Mouse (Mus musculus) layer of hippocampus, postnatal 36 days (tissue): Measurements from ENCODE around the gene Crhr1. TPM values are rescaled to one million over a fixed set of nuclear protein-coding genes. Genes with fewer than 3 reads are reported as not detected.

Source experiments
- DNase-seq, 2 experiments: peaks; one replicate each; pipeline ENCODE4 v3.0.0; 2022
- total RNA-seq, 2 experiments: library from RNA; stranded (reverse); gene quantifications; 2 replicates each; pipeline ENCODE4 v1.2.3; 2021

Gene Crhr1
- total RNA-seq, 2 experiments from 2014 or later, result 7.1 to 8.8 TPM

DNA sequence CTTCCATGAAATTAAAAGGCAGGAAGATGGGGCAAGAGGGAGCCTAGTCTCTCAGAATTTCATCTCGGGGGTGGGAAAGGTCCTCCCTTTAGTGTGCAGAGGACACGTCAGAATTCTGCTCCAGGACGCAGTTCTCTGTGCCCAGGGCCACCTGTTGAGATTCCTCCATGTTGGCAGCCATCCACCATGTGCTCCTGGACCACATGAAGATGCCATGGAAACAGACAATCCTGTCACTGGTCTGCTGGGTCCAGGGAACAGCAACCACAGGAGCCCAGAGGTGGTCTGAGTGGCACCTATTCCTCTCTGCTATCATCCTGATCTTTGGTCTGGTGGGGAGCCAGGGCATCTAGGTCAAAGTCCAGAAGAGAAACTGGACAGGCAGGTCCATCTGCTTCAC is 6.3 kb downstream of the Crhr1 start:
- DNase-seq, result no peak

DNA sequence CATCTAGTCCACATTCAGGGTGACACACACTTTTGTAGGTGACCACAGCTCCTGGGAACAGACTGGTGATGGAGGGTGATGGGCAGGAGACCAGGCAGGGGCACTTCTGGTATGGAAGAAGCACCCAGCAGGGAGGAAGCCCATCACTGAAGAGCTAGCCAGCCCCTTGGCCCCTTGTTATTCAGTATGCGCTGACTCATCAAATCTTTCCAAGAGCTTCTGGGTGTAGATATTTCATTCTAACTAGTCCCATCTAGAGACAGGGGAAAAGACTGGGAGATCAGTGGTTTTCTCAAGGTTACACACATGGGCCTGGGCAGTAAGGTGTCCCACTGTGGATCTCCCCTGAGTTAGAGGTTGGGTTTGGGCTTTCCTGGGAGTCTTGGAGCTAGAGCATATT is 12.3 kb downstream of the Crhr1 start:
- no peak for DNase-seq

DNA sequence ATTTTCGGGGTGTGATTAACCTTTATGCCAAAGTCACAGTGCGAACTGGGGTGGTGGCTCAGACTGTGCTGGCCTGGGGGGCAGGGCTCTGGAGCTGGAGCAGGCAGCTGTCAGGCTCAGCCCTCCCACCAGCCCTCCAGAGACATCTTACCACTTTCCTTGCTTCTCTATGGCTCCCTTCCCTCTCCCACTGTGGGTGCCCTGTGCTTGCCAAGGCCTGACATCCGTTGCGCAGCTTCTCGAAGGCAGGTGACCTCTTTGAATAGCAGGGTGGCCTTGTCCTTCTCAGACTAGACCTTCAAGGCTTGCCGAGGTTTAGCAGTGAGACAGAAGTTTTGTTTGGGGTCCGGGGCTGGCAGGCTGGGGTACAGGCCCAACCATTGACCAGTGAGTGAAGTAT is 16.1 kb downstream of the Crhr1 start:
- DNase-seq, result no peak

DNA sequence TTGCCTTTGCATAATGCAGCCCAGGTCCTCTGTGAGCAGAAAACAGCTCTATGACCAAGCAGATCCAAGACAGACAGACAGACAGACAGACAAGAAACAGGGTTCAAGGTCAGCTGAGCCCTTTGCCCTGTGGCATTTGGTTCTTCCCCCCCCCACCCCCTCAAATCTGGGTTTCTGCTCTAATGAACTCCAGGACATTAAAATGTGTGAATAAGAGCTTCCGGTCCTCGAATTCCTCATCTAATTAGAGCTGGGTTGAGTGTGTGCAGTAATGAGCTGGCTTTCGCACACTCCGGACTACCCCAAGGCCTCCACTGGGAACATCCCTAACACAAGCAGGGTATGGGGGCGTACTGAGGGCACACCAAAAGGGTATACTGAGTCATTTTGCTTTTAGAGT is 18.3 kb downstream of the Crhr1 start:
- no peak for DNase-seq

DNA sequence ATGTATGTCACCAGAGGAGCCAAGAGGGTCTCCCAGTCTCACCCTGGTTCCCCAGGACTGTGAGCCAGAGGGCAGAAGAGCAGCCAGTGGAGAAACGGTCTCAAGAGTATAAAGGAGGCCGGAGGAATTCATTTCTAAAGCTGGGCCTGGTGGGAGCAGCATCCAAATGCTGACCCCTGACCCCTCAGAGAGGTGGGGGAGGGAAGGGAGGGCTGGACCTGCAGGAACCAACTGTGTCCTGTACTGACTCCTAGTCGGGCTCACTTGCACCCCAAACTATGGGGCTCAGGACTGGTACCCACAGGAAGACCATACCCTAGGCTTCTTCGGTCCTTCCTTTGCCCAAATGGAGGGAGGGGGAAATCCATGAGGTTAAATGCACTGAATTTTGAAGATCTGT is 21.7 kb downstream of the Crhr1 start:
- no peak for DNase-seq

DNA sequence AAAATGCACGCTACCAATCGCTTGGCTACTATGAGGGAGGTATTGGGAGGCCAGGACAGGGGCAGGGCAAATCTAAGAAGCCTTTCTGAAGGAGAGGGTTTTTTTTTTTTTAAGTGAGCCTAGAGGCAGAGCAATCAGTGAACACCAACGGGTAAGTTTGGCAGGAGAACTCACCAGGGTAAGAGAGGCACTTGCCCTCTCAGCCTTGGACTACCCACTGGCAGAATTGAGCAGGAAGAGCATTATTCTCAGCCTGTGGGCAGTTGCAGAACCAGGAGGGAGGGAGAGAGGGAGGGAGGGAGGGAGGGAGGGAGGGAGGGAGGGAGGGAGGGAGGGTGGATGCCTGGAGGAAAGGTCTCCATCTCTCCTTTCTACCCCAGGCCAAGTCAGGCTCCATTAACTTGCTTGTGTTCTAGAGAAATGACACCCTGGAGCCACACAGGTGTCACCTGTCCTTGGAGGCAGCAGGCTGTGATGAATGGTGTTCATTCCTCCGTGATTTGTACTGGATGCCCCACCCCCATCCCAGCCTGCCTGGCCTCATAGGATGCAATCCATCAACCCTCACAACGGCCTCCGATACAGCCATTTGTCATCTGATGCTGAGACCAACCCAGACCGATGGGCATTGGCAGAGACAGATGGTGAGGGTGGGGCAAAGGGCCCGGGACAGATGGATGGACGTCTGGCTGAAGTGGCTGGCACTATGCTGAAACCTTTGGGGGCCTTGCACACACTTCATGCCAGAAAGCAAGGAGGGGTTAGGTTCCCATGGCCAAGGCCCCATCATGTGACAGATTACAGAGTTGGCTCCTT is 22.4 kb downstream of the Crhr1 start:
- no peak for DNase-seq

DNA sequence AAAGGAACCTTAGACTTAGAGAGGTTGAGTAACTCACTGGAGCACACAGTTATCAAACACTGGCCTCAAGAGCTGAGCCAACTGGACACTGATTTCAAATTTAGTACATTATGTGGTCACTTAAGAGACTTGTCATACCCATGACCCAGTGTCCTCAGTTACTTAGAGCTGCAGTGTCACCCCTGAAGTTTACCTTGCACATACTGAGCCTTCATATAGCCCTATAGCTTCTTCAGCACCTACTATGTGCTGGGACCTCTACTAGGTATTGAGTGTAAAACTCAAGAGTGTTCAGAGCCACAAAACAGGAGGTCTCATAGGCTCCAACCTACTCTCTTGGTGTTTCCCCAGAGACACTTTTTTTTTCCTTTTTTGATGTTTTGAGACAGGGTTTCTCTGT is 23.2 kb downstream of the Crhr1 start:
- DNase-seq, result no peak

DNA sequence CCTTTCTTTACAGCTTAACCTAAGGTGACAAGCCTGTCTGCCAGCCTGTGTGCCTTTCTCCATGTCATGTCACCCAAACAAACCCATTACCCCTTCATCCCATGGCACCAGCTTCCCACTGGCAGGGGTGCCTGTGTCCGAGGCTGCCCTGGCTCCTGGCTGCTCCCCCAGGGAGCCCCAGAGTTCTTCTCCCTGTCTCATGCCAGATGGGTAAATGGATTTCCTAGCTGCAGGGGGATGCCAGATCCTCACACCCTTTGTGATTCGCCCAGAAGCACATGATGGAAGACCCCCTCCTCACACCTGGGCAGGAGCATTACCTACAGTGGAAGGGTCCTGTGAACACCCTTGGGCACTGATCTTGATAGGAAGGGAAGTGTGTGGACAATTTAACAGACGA is 23.7 kb downstream of the Crhr1 start:
- no peak for DNase-seq

DNA sequence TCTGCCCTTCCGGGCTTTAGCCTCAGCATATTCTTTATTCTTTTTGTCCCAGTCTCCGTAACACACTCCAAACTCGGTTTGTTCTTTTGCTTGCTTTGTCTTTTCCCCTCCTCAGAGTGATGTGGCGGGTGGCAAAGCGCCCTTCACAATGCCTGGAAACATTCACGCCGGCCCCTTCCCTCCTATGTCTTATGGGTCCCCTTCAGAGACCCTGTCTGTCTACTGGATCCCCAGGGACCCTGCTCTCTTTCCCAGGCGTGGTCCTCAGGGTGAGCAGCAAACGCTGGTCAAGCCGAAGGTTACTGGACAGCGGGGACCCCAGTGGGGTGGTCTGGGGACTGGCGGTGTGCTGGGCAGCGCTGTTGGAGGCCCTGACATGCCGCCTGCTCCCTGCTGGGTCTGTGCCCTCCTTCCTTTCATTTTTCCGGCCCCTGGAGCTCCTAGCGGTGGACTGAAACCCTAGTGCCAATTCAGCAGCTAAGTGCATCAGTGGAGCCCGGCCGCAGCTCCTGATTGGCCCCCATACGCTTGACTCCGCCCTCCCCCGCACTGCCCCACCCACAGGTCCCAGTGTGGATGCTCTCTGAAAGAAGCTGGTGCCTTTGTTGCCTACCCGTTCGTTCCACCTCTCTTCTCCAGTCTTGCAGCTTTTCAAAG is 25.1 kb downstream of the Crhr1 start:
- DNase-seq, result peak; percentile 79 to 82

DNA sequence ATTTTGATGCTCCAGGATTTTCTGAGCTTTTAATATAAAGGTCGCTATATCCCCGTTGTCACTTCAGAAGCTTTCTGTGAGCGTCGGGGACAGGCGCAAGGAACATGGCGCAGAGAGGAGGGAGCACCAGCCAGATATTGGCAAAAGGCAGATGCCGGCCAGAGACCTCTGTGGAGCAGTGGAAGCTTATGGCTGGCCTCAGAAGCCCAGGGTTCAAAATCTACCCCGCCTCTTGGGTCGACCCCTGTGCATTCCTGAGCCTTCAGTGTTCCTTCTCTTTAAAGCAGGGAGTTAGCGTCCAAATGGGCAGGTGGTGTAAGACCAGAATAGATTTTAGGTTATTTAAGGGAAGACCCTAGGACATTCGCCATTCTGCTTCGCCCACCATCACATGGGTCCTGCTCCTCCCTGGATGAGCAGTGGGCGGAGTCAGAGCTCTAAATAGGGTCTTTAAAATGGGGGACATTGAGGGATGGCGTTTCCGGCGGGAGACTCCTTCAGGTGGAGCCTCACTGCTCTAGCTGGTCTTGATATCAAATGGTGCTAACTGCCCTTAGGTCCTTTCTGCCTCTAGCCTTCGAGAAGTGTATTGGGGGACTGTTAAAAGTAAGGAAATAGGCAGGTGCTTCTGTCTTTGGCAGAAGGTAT is 25.7 kb downstream of the Crhr1 start:
- DNase-seq, result no peak

DNA sequence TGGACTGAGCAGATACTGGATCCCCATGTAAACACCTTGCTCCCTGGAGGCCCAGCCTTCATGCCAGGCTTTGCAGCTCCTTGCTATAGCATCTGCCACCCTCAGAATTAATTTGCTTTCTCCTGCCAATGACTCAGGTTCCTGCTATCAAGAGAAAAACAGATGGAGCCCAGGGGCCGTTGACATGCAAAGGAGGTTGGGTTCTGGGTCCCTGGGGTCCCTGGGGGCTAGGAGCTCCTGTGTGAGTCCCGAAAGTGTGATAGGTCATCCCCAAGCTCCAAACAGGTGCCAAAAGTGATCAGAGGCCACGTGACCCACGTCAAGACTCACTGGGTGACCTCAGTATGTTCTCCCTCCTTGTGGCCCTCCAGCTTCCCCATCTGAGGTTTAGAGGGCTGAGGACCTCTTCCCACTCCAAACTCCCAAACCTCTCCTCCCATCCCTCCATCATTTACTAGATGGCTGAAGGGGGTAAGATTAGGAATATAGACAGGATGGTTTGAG is 27.2 kb downstream of the Crhr1 start:
- DNase-seq, result no peak

DNA sequence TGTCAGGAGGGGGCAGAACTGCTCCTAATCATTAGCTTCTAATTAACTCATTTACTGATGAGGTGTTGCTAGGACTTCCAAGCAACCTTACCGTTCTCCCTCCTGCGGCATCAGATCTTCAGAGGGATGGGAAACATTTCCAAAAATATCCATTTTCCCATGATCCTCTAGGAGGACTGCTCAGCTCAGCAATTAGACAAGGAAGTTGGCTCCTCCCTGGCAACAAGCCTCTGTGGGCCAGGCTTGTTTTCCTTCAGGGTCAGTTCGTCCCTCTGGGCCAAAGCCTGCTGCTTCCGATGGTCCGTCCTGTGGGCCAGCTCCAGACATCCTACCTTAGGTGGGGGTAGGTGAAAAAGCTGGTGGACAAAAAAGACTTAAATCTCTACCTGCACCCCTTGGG is 28.5 kb downstream of the Crhr1 start:
- DNase-seq, result no peak

DNA sequence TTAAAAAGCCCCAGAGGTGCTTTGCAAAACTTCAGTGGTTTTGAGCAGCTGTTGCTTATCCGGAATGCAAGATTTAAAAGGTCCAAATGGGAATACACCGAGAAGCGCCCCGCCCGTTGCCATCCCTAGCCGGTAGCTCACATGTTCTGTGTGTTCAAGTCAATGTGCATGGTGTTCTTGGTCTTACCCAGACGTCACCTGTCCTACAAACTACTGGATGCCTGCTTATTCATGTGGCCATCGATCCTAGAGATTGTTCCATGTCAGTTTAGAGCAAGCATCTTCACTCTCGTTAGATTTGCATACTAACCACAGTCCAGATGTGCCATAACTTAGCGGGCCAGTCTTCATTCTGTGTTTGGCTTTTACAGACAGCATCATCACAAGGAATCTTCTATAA is 31.6 kb downstream of the Crhr1 start:
- DNase-seq, result no peak

DNA sequence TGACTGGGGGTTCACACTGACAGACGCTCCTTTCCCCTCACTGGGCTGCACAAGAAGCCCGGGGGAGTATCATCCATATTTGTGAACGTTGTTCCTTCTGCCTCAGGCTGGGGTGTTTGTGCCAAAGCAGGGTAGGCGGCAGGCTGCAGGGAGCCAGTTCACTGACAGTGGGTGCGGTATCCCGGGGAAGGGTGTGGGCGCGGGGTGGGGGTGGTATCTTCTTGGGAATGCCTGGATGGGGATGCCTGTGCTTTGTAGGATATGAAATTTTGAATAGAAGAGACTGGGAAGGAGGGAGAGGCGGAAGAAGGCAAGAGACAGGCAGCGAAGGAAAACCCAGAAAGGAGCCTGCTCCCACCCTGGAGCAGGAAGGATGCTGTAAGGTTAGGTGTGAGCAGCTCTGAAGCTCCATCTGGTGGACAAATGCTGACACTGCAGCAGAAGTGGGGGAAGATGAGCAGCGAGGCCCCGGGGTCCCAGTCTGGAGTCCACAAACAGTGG is 38.7 kb downstream of the Crhr1 start:
- DNase-seq, result peak; percentile 72 to 75

DNA sequence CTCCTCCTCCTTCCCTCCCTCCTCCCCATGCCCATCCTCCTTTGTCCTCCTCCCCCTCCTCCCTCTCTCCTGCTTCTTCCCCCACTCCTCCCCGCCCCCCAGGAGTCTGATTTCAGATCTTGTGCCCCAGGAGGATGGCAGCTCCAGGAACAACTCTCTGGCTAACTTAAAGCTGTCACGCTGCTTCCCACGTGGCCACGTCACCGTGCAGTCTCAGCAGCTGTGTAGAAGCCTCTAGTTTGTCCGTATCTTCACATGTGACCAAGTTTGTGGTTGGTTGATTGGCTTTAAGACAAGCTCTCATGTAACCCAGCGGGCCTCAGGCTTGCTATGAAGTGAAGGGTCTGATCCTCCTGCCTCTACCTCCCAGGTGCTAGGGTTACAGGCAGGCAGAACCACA is 46.2 kb downstream of the Crhr1 start:
- DNase-seq, result no peak

DNA sequence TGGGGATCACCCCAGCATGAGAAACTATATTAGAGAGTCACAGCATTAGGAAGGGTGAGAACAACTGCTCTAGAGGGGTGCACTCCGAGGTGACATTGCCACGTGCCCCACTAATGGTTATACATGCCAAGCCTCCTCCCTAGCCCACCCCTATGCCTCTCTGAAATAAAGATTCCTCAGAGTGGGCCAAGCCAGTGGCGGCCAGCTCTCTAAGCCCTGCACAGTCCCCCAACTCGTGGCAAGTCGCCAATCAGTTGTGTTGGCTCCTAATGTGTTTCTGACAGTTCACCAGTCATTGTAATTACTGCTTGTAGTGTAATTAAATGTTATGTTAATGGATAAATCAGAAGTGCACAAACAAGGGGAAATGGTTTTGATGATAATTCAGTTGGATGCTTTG is 47.1 kb downstream of the Crhr1 start:
- no peak for DNase-seq

DNA sequence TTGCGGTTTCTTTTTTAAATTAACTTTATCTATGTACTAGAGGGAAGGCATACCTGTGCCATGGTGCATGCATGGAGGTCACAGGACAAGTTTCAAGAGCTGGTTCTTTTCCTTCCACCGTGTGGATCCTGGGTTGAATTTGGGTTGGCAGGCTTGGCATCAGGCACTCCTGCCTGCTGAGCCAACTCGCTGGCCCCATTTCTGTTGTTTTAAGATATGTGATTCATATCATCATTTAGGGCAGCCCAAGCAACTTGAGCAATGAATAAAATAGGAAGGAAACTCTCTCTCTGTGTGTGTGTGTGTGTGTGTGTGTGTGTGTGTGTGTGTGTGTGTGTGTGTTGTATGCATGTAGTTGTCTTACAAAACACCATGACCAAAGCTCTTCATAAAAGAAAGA is 49.5 kb downstream of the Crhr1 start:
- DNase-seq, result no peak

DNA sequence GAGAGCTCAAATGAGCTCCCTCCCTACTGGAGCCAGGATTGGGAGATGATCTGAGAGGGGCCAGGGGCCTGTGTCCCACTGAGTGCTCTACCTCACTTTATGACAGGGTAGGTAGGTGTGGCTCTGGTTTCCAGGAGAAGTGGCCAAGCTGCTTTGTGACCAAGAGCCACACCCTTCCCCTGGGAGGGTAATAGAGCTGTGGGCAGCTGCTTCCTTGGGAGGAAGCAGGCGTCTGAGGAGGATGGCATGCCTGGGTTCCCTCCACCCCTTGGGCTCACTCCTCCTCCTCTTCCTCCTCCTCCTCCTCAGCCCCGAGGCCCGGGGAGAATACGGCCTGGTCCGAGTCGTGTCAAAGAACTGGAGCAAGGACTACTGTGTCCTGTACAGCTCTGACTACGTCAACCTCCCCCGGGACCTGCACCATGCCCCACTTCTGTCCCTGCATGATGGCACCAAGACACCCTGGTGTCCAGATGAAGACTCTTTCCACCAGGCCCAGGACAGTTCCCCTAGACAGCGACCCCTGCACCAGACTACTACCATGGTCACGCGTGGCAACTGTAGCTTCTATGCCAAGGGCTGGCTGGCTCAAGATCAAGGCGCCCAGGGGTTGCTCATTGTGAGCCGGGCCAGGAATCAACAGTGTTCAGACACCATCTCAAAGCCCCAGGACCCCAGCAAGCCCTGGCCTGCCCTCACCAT is 53.6 kb downstream of the Crhr1 start, which contains the start of gene Sppl2c:
Sppl2c (plus strand) TSS at position 193 of the 702 bp plus-strand sequence.
- no peak for DNase-seq

DNA sequence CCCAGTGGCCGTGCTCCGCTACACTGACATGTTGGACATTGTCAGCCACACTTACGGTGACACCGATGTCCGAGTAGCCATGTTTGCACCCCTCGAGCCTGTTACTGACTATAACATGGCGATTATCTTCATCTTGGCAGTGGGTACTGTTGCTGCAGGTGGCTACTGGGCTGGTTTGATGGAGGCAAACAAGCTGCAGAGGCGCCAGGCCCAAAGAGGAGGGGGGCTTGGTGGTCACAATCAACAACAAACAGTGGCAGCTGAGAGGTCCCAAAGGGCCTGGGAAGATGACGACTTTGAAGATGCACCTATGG is 54.1 kb downstream of the Crhr1 start:
- no peak for DNase-seq

DNA sequence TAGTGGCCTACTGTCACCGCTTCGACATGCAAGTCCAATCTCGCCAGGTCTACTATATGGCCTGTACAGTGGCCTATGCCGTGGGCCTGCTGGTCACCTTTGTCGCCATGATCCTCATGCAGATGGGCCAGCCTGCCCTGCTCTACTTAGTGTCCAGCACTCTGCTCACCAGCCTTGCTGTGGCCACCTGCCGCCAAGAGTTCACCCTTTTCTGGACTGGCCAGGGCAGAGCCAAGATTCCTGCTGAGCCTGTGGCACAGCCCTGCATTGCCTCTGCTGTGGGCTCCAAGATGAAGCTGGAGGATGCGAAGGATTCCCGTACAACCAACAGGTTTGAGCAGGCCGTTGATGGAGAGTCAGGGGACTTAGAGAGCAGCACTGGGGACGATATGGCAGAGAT is 55.1 kb downstream of the Crhr1 start:
- no peak for DNase-seq

DNA sequence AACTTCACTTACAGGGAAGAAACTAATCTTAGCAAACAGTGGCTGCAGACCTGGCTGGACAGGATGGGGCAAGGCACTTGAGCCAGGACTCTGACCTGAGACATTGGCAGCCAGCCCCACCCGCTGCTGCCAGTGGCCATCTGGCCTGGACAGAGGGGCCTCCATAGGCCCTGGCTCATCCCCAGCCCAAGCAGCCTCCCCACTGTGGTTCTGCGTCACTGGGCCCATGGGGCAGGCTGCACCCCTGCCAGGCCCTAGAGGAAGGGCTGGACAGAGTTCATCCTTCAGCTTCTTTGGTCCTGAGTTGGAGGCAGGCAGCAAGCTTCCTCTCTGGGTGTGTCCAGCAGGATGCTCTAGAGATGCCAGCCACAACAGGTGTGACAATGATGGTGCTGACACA is 57.4 kb downstream of the Crhr1 start:
- DNase-seq, result no peak

DNA sequence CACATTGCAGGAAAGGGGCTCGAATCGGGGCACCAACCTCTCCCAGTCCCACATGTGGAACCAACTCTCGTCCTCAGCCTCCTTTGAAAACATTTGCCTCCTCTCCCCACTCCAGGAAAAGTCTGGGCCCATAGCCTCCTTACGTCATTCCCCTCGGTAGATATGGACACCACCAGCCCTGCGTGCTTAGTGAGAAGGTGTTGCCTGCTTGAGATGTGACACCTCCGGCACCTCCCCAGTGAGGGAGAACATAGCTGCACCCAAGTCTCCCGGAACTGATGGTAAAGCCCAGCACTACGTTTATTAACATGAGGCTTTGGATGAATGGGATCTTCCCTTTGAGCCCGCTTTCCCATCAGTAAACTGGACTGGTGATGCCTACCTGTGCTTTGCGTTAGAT is 62.7 kb downstream of the Crhr1 start:
- no peak for DNase-seq

DNA sequence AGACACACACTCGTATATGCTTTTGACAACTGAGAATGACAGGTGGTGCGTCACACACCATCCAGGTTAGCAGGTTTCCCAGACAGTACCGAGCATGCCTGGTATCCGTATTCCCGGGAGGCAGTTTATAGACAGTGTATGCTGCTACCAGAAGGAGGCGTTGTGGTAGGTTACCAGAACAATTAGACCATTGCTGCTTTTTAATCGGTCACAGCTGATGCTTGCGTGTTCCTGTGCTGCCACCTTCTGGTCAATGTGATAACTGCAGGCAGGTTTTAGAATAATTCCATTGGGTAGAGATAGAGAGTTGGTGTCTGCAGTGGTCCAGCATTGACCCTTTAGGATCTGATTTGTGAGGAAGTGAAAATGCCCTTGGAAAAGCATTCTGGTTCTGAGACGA is 63.1 kb downstream of the Crhr1 start:
- peak; percentile 78 to 87 for DNase-seq
